Mouse (Mus musculus): ENCODE data around the gene Lrrc4. TPM values are rescaled to one million over a fixed set of nuclear protein-coding genes. Genes with fewer than 3 reads are reported as not detected.

The Lrrc4 gene
- polyA plus RNA-seq, 1 experiment: 0.11 TPM

DNA sequence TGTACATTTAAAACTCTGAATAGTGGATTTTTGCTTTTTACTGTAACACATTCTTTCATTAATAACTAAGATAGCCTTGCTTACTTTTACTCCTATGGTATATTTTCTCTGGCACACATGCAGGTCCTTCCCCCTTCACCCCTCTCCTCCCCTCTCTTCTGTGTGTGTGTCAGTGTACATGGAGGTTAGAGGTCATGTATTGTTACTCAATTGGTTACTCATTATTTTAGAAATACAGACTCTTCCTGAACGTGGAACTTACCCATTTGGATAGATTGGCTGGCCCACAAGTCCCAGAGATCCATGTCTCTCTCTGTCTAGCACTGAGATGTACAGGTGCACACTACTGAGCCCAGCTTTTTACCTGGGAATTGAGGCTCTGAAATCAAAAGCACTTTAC is 196.5 kb downstream of the Lrrc4 start:
- Histone ChIP-seq H3K4me1 (ENCODE audit: control insufficient read depth, insufficient read depth, insufficient read length, low read length) (no peaks in the 10 kb centered on the region), H3K36me3 (ENCODE audit: control insufficient read depth, insufficient read depth, low read length) (peaks cover 4% of the 10 kb centered on the region; the same call in 1 of the 2 replicates), H3K4me3 (ENCODE audit: low read depth, low read length) (no peak overlapping the region), H3K27me3 (ENCODE audit: control insufficient read depth, insufficient read depth, low read length) (no peaks in the 10 kb centered on the region), H3K27ac (ENCODE audit: insufficient read depth, low read depth, low read length) (no peak overlapping the region)
- no peak for TF ChIP-seq CTCF (IDR thresholded peaks at IDR 0.05; ENCODE audit: extremely low read depth, insufficient read length, insufficient replicate concordance, low read depth, low read length)
- TF ChIP-seq POLR2A (IDR thresholded peaks at IDR 0.05; ENCODE audit: low read depth, low read length): no peak
- WGBS: 29% methylated on average over 1 of the region's 1 CpGs

DNA sequence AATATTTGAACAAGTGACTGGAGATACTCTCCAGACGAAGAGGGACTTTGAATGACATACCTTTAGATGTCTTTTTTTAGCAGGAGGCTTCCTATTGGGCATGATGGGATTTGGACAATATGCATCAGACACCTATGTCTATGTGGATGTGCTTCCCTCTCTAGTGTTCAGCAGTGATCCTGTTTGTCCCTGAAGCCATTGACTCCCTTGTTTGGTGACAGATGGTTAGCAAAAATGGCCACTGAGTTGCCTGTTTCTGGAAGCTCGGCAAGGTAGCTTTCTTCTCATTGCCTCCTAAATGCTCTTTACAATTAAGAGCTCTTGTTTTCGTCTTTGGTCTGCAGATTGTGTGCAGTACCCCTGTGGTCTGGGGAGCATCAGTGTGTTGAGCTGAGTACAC is 197.9 kb downstream of the Lrrc4 start:
- Histone ChIP-seq H3K27ac (ENCODE audit: insufficient read depth, low read depth, low read length) (no peak overlapping the region), H3K27me3 (ENCODE audit: control insufficient read depth, insufficient read depth, low read length) (no peaks in the 10 kb centered on the region), H3K4me1 (ENCODE audit: control insufficient read depth, insufficient read depth, insufficient read length, low read length) (no peaks in the 10 kb centered on the region), H3K36me3 (ENCODE audit: control insufficient read depth, insufficient read depth, low read length) (peaks cover 6% of the 10 kb centered on the region; the same call in 1 of the 2 replicates), H3K4me3 (ENCODE audit: low read depth, low read length) (no peak overlapping the region)
- 65% methylated on average over 3 of the region's 3 CpGs for WGBS
- TF ChIP-seq CTCF (IDR thresholded peaks at IDR 0.05; ENCODE audit: extremely low read depth, insufficient read length, insufficient replicate concordance, low read depth, low read length): no peak
- TF ChIP-seq POLR2A (IDR thresholded peaks at IDR 0.05; ENCODE audit: low read depth, low read length): no peak

DNA sequence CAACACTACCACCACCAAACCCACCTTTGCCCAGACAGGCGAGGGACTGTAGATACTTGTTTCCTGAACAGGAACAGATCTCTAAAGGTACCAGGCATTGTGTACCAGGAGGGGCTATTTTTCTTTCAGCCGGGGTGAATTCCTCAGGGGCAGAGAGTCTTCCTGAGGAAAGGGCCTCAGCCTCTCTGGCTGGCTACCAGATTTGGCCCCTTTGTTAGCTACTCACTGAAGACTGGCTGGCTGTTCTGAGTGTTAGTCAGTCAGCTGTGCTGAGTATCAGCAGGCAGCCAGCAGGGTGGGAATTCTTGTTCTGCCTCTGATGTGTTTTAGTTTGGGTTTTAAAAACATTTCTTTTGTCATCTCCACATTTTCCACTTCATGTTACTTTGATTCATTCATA is 198.4 kb downstream of the Lrrc4 start:
- Histone ChIP-seq H3K27me3 (ENCODE audit: control insufficient read depth, insufficient read depth, low read length) (no peaks in the 10 kb centered on the region), H3K4me1 (ENCODE audit: control insufficient read depth, insufficient read depth, insufficient read length, low read length) (no peaks in the 10 kb centered on the region), H3K27ac (ENCODE audit: insufficient read depth, low read depth, low read length) (no peak overlapping the region), H3K36me3 (ENCODE audit: control insufficient read depth, insufficient read depth, low read length) (peaks cover 8% of the 10 kb centered on the region), H3K4me3 (ENCODE audit: low read depth, low read length) (no peak overlapping the region)
- no peak for TF ChIP-seq CTCF (IDR thresholded peaks at IDR 0.05; ENCODE audit: extremely low read depth, insufficient read length, insufficient replicate concordance, low read depth, low read length)
- TF ChIP-seq POLR2A (IDR thresholded peaks at IDR 0.05; ENCODE audit: low read depth, low read length): no peak
- 70% methylated on average over 2 of the region's 2 CpGs for WGBS

DNA sequence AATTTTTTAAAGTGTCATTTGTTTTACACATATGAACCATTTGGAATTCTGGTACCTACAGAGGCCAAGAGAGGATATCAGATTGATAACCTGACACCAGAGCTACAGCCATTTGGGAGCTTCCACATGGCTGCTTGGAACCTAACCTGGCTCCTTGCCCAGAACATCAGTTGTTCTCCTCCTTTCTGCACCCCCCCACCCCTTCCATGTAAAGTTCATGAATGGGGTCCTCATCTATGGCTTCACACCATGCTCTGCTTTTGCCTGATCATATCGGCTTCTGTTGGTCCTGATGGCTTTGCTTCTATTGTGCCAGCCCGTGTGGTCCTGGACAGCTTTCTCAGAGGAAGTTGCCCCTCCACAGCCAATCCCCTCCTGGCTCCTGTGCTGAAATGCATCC is 200.6 kb downstream of the Lrrc4 start:
- TF ChIP-seq CTCF (IDR thresholded peaks at IDR 0.05; ENCODE audit: extremely low read depth, insufficient read length, insufficient replicate concordance, low read depth, low read length): no peak
- TF ChIP-seq POLR2A (IDR thresholded peaks at IDR 0.05; ENCODE audit: low read depth, low read length): no peak
- Histone ChIP-seq H3K36me3 (ENCODE audit: control insufficient read depth, insufficient read depth, low read length) (peaks cover 19% of the 10 kb centered on the region), H3K4me1 (ENCODE audit: control insufficient read depth, insufficient read depth, insufficient read length, low read length) (no peaks in the 10 kb centered on the region), H3K27ac (ENCODE audit: insufficient read depth, low read depth, low read length) (no peak overlapping the region), H3K27me3 (ENCODE audit: control insufficient read depth, insufficient read depth, low read length) (no peaks in the 10 kb centered on the region), H3K4me3 (ENCODE audit: low read depth, low read length) (no peak overlapping the region)
- WGBS: 95% methylated on average over 2 of the region's 2 CpGs

DNA sequence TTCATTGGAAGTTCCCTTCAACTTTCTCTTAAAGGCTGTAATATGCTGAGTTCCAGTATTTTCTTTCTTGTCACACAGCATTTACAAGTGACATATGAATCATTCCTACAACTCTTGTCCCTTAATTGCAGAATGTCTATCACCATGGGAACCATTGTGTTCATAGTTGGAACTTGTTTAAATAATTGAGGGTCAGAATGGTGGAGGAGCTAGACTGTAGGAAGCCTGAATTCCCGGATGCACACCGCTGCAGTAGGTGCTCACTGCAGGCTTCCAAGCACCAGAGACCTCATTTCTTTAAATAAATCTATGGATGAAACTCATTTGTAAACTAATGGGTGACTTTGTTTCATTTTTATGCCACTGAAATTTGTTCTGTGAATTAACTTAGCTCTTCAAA is 201.7 kb downstream of the Lrrc4 start:
- TF ChIP-seq POLR2A (IDR thresholded peaks at IDR 0.05; ENCODE audit: low read depth, low read length) (no peak), CTCF (IDR thresholded peaks at IDR 0.05; ENCODE audit: extremely low read depth, insufficient read length, insufficient replicate concordance, low read depth, low read length) (no peak)
- no peaks in the 10 kb centered on the region for H3K27me3 ChIP-seq (ENCODE audit: control insufficient read depth, insufficient read depth, low read length)
- H3K27ac ChIP-seq (ENCODE audit: insufficient read depth, low read depth, low read length): no peak overlapping the region
- WGBS: 86% methylated on average over 2 of the region's 2 CpGs
- no peak overlapping the region for H3K4me3 ChIP-seq (ENCODE audit: low read depth, low read length)
- no peaks in the 10 kb centered on the region for H3K4me1 ChIP-seq (ENCODE audit: control insufficient read depth, insufficient read depth, insufficient read length, low read length)
- peaks cover 19% of the 10 kb centered on the region for H3K36me3 ChIP-seq (ENCODE audit: control insufficient read depth, insufficient read depth, low read length)

DNA sequence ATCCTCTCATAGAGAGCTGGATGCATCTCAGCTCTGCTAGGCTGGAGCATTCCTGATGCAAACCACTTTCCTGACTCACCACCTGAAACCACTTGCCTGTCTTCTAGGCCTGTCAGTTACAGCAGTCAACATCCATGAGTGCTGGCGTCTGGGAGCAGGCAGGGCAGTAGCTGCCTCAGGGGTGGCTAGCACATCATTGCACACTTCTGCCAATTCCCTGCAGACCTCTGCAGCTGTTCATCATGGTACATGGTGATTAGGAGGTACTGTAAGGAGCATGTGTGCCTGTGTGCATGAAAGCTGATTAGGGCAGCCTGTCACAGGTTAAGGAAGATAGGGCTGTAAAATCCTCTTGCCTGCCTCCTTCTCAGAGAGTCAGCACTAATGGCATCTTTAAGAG is 203.1 kb downstream of the Lrrc4 start:
- Histone ChIP-seq H3K27ac (ENCODE audit: insufficient read depth, low read depth, low read length) (no peak overlapping the region), H3K4me3 (ENCODE audit: low read depth, low read length) (no peak overlapping the region), H3K27me3 (ENCODE audit: control insufficient read depth, insufficient read depth, low read length) (no peaks in the 10 kb centered on the region), H3K4me1 (ENCODE audit: control insufficient read depth, insufficient read depth, insufficient read length, low read length) (no peaks in the 10 kb centered on the region), H3K36me3 (ENCODE audit: control insufficient read depth, insufficient read depth, low read length) (peaks cover 19% of the 10 kb centered on the region)
- no peak for TF ChIP-seq CTCF (IDR thresholded peaks at IDR 0.05; ENCODE audit: extremely low read depth, insufficient read length, insufficient replicate concordance, low read depth, low read length)
- TF ChIP-seq POLR2A (IDR thresholded peaks at IDR 0.05; ENCODE audit: low read depth, low read length): no peak
- WGBS: 93% methylated on average over 1 of the region's 1 CpGs

DNA sequence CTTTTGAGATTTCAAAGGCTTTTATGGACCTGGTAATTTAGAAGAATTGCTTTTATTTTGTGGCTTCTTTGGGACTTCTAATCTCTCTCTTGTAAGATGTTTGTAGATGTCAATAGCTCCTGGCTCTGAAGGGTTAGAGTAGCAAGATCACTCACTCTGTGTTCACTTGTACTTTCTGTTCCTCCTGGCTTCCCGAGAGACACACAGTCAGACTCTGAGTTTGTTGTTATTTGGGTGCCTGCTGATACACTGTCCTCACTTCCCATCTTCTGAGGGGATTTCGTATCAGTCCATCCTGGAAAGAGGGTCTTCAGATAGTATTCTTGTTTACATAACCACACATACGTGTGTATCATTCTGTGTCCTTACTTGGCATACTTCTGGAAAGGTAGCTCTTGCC is 208.6 kb downstream of the Lrrc4 start:
- Histone ChIP-seq H3K4me1 (ENCODE audit: control insufficient read depth, insufficient read depth, insufficient read length, low read length) (peaks cover 8% of the 10 kb centered on the region; the same call in 1 of the 2 replicates), H3K4me3 (ENCODE audit: low read depth, low read length) (no peak overlapping the region), H3K36me3 (ENCODE audit: control insufficient read depth, insufficient read depth, low read length) (peaks cover 9% of the 10 kb centered on the region; the same call in 1 of the 2 replicates), H3K27ac (ENCODE audit: insufficient read depth, low read depth, low read length) (no peak overlapping the region), H3K27me3 (ENCODE audit: control insufficient read depth, insufficient read depth, low read length) (no peaks in the 10 kb centered on the region)
- 92% methylated on average over 3 of the region's 3 CpGs for WGBS
- TF ChIP-seq POLR2A (IDR thresholded peaks at IDR 0.05; ENCODE audit: low read depth, low read length): no peak
- no peak for TF ChIP-seq CTCF (IDR thresholded peaks at IDR 0.05; ENCODE audit: extremely low read depth, insufficient read length, insufficient replicate concordance, low read depth, low read length)

All from small intestine, adult 2 months (tissue).